Mouse (Mus musculus): ENCODE results near the gene Abhd5.

GRCm38 (mm10) chr9:122382006-122382405 lies 30.6 kb downstream of the Abhd5 start:
- TF ChIP-seq CTCF (IDR thresholded peaks at IDR 0.05; ENCODE audit: low read depth) (no peak), EP300 (IDR thresholded peaks at IDR 0.05; ENCODE audit: low read depth) (no peak)

Data from heart, postnatal 0 days (tissue).